Mouse (Mus musculus) retina, postnatal 7 days (tissue): ENCODE data around the gene Kdm4d.
"Not testable (repeated sequence)": the region's sequence is repeated elsewhere in the genome, so short reads cannot be mapped to it uniquely, and the experiment has no call there.

Experiments used
- DNase-seq: peaks from one replicate; pipeline ENCODE4 v3.0.0-alpha.2; 2012; ENCODE audit warnings: low read depth, low spot score

Gene Kdm4d

GRCm38 (mm10) chr9:14500023-14500915 is at the start of gene Kdm4d, which contains the start of gene Cwc15:
Gene Kdm4d, minus strand, starts transcription at chr9:14500482.
Gene Cwc15, plus strand, starts transcription at chr9:14500617.
- DNase-seq = peak; percentile 99

- no peak for DNase-seq
Measured at GRCm38 (mm10) chr9:14548366-14548761, 48.1 kb upstream of the Kdm4d start.

DNA sequence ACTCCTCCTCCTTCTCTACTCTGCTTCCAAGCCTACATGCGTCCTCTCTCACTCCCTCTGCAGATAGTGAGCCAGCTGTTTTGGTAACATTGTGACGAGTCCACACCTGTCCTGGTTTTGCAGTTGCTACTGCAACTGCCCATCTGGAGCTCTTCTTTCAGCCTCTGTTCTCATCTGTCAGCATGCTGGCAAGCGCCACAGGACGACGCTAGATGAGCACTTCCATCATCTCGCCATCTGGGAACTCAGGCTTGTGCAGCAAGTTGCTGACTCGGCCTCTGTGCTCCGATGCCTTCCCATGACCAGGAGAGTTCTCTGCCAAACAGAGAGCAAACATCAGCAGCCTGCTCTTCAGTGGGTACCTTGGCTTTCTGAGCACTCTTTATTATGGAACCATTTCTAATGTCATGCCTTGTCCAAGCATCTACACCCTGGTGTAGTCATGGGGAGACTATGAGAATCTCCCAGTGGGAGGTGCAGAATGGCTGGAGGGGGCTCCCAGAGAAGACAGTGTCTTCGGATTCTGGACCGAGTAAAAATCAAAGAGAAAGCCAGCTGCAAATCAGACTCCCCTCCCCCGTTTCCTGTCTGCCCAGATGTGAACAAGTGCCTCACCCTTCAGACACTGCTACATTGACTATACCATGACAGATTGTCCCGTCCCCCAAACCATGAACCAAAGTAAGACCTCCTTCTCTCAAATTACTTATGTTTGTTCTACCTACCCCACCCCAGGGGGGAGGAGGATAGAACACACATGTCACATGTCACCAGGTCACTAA is 47.5 kb upstream of the Kdm4d start:
- DNase-seq = no peak

- no peak for DNase-seq
Measured at GRCm38 (mm10) chr9:14544034-14544757, 43.9 kb upstream of the Kdm4d start.

DNA sequence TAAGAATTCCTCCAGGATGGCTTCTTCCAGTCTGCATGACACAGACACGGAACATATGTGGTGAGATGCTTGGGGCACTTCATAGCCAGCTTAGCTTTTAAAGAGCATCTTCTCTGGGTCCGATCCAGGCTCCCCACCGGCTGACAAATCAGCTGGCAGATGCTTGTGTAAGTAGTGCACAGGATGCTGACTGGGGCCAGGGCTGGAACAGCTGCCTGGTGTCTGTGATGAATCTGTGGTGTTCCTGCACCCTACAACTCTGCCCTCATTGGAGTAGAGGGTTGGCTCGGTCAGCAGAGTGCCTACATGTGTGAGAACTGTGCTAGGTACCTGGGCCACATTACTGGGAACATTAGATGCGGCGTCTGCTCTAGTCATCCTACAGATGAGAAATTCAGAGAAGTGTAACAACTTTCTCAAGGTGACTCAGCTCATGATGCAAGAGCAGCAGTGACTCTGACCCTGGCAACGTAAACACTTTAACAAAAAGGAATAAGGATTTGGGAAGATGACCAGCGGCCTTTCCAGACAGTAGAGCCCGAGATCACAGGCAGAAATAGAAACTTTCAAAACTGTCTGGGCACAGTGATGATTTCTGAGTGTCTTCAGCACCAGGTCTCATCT is 34.7 kb upstream of the Kdm4d start:
- DNase-seq = no peak

GRCm38 (mm10) chr9:14533659-14534058 is 33.4 kb upstream of the Kdm4d start:
- DNase-seq = no peak

GRCm38 (mm10) chr9:14532283-14532682 is 32.0 kb upstream of the Kdm4d start:
- DNase-seq = no peak

DNA sequence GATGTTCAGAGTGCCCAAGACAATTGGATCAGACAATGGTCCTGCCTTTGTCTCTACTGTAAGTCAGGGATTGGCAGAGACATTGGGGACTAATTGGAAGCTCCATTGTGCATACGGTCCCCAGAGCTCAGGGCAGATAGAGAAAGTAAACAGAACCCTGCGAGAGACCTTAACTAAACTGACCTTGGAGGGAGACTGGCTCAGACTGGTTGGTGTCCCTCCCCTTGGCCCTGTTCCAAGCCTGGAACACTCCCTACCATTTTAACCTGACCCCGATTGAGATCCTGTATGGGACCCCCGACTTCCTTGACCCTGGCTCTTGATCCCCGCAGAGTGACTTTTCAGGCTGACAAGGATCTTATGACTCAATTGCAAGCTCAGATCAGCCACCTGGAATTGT is 29.7 kb upstream of the Kdm4d start:
- DNase-seq = no peak

GRCm38 (mm10) chr9:14523408-14524043 is 23.2 kb upstream of the Kdm4d start:
- DNase-seq = peak; percentile 54

DNA sequence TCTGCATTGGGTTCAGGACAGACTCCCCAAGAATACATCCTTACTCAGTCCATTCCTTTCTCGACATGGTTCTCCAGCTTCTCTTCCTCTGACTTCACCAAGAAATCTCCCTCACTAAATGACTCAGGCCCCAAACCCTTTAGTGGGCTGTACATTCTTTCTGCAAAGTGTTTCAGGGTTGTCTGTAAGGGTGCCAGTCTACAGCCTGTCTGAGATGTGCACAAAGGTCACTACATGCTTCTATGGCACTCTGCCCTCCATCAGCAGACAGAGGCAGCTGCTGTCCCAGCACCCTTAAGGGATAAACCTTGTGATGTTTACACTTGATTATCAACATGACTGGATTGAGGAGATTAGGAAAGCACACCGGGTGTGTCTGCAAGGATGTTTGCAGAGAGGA is 21.4 kb upstream of the Kdm4d start:
- no peak for DNase-seq

DNA sequence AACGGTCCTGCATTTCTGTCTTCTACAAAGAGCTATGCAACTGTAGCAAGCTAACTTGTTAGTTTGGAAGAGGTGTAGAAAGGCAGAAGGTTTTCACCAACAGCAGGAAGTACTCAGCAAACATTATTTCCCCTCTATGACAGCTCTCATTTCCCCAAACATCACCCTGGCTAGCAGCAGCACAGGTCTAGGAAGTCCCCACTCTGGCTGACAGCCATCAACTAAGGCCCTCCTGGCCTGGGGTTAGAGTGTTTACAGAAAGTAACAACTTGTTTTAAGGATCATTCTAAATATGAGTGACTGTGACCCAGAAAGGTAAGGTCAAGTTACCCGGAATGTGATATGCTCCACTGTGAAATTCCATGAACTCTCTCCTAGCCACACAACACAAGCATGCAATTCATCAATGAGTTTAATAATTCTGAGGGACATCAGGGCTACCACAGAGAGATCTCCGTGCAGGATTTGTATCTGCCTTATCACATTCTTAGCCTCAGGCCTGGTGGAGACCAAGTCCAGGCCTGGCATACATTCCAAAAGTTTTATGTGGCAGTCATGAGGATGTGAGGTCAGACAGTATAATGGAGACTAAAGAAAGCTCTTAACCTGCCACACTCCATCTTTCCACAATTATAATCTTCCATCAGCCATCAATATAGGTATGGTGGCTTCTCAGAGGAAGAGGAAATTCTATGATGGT is 20.8 kb upstream of the Kdm4d start:
- no peak for DNase-seq

DNA sequence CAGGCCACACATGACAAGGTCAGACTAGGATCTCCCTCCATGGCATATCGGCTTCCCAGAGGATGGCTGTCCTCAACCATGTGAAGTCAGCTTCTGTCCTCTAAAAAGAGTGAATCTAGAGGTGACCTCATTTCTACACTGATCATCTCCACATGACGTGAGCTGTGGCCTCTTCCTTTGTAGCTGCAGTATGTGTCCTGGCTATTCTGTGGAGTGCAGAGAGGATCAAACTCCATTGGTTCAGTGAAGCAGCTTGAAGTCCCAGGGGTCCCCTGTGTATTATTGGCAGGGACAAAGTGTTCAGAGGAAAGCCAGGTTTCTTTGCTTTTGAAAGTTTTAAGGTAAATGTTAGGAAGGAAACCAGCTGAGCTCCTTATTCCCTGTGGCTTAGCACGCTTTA is 17.8 kb upstream of the Kdm4d start:
- DNase-seq = no peak

GRCm38 (mm10) chr9:14517296-14517695 is 17.0 kb upstream of the Kdm4d start:
- DNase-seq = no peak

DNA sequence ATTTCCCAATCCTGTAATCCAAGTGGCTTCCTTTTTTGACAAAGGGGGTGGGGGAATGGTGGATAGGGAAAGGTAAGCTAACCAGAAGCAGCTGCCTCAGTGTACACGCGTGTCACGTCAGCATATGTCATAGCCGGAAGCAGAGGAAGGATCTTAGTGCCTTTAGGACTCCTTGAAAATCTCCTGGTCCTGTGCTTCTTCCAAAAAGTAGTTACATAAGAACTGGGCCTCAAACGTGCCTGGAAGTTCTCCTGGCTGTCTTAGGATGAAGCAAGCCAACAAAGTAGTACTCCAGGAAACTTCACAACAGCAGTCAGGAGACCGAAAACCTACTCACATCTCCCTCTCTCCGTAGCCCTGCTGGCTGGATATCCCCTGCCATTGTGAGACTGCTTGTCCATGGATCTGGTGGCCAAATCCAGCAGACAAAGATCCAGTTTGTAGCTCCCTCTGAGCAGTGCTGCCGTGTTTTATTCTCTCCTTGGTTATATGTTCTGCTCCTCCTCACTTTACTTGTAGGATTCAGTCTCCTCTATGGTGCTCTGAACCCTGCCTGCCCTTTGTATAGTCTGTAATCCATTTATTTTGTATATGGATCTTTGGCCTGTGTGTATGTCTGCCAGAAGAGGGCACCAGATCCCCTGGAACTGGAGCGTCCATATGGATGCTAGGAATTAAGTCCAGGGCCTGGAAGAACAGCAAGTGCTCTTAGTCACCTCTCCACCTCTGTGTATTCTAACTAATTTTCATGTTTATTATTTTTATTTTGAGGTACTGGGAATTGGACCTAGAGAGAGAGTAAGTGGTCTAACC is 12.6 kb upstream of the Kdm4d start:
- DNase-seq = peak; percentile 34

GRCm38 (mm10) chr9:14500916-14501424 is 688 bp upstream of the Kdm4d start:
- no peak for DNase-seq

GRCm38 (mm10) chr9:14498896-14499705 is 1.2 kb downstream of the Kdm4d start:
- DNase-seq = no peak

- not testable (repeated sequence) for DNase-seq
Measured at GRCm38 (mm10) chr9:14463668-14464067, 36.6 kb downstream of the Kdm4d start.

- not testable (repeated sequence) for DNase-seq
Measured at GRCm38 (mm10) chr9:14462536-14462935, 37.7 kb downstream of the Kdm4d start.
